Mouse (Mus musculus): ENCODE results near the gene Arrdc4.
A peak's percentile ranks its signal among the peaks of the same experiment; 100 is the strongest.

Gene Arrdc4

GRCm38 (mm10) chr7:68748761-68749635 lies at the start of gene Arrdc4:
Arrdc4 (minus strand) TSS chr7:68749241.
- DNase-seq (ENCODE audit: low spot score): peak; percentile 93

DNA sequence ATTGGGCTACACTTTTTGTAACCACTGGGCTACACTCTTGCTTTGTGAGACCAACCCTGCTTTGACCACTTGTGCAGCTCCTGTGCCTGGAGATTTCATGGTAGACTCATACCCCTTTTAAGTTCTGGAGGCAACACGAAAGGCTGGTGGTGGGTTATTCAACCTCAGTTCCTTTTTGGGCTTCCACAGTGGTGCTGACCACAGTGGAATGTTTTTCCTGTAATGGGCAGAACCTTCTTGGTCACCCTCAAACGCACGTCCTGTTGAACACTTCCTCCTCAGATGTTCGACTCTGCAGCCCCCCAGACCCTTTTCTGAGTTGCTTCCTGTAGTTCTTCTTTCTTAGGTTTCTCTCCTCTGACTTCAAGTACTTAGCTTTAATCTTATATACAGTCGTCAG lies 46.5 kb upstream of the Arrdc4 start:
- DNase-seq (ENCODE audit: low spot score): no peak

DNA sequence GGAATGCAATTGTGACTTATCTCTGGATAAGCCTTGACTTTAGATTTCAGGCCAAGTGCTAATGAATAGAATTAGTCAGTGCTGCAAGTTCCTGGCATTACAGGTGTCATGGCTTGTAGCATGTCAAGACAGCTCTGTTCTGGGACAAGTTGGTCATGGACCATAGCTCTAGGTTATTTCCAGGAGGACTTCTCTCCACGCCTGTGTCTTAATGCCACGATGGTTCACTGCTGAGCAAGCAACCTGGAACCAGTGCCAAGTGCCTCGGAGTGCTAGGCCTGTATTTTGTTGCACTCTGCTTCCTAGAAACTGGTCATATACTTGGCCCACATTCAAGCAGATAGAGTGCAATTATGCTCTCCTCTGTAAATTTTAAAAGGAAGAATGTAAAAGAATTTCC lies 39.7 kb upstream of the Arrdc4 start:
- DNase-seq (ENCODE audit: low spot score): no peak

- DNase-seq (ENCODE audit: low spot score): no peak
These were observed 22.7 kb upstream of the Arrdc4 start for GRCm38 (mm10) chr7:68771757-68772094.

DNA sequence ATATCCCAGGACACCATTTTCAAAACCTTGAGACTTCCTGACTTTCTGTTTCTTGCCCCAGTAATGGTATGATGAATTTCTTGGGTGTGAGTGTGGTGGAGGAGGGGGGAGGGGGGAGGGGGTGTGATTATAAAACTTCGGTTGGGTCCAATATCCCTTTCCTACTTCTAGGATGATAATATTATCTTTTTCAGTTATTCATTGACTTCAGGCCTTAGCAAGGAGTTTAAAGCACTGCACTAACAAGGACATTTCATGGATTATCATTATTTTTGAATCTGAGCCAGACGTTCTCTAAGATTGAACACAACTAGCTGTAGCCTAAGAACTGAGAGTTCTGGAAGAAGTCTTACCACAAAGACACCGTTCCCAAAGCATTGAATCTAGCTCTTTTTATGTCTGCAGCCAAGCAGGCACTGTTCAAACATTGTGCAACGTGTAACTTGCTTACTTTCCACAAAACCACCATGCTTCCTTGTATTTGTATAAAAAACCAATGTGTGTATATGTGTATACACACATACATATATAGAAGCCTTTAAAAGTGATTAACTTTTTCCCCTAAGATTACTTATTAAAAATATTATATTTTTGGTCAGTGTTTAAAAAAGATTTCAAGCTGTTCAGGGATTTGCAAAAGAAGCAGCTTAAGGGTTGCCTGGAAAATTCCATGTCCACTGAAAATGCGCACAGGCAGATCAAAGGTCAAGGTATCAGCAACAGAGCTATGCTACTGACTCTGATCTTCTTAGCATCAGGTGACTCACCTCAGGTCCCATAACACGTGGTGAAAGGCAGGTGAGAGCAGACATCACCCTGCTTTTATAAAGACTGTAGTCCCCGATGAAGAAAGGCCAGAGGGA lies 22.1 kb upstream of the Arrdc4 start:
- no peak for DNase-seq (ENCODE audit: low spot score)

- no peak for DNase-seq (ENCODE audit: low spot score)
These were observed 16.9 kb upstream of the Arrdc4 start for GRCm38 (mm10) chr7:68765926-68766325.

DNA sequence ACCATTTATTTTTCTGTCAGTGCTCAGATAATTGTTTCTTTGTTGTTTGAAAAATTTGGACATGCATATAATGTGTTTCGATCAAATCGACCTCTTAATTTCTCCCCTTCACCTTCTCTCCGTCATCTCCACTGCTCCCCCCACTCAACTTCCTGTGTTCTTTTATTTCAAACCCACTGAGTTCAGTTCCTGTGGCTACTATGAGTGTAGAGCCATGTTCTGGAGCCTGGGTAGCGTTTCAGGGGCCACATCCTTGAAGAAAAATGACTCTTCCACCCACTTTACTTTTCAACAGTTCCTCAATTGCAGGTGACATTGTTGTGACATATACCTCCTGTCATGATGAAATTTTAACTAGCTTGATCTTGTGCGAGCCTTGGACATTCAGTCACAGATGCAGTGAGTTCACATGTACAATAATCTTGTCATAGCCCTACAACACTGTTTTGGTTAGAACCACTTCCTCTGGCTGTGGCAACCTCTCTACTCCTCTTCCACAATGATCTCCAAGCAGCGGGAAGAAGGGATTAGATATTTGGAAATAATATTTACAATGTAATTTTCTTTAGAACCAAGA lies 10.2 kb upstream of the Arrdc4 start:
- no peak for DNase-seq (ENCODE audit: low spot score)

- DNase-seq (ENCODE audit: low spot score): no peak
These were observed 7.7 kb upstream of the Arrdc4 start for GRCm38 (mm10) chr7:68756656-68757204.

DNA sequence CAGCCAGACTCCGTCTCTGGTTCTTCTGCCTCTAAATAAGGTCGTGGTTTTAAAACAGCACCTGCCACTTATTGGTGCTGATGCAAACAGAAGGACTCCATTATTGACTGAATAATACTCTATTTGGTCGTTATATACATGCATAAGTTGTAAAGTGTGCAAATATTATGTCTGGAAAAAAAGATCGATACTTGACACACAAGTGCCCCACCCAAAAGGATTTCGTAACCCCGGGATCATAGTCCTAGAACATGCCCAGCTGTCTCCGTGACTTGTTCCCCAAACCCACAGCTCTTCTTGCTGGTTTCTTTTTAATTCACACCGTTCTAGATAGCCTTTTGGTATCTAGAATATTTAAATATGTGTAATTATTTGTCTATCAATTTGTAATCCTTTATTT lies 878 bp upstream of the Arrdc4 start:
- DNase-seq (ENCODE audit: low spot score): no peak

DNA sequence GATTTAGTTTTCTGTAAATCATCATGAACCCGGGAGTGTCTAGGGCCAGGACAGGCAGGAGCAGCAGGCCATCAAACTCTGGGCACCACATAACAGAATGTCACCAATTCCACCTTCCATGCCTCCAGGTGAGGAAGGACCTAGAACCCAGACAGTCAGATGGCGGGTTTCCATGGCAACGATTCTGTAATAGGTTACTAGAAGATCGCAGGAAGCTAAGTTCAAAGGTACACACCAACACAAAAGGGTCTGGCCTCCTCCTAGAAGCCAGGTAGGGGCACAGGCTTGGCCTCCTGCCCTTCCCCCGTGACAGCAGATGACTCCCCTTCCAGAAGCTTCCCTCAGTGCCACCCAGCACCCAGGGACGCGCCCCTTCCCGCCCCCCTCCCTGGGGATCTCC lies 680 bp downstream of the Arrdc4 start:
- no peak for DNase-seq (ENCODE audit: low spot score)

- no peak for DNase-seq (ENCODE audit: low spot score)
These were observed 4.4 kb downstream of the Arrdc4 start for GRCm38 (mm10) chr7:68744616-68745015.

DNA sequence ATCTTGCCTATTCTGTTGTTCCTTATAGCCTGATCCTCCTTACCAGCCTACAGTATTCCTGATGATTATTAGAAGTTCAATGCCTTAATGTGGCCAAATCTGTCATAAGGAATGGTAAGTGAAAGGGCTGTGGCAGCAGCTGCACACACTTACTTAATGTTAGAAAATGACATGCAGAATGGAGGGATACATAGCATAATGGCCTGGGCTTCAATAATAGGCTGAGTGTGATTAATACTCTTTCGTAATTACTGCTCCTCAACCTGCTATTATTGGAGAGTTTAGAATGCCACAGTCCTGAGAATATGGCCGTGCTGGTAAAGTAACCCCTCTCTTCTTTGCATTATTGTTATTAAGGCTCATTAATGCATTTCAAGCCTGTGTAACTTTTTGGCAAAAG lies 4.8 kb downstream of the Arrdc4 start:
- no peak for DNase-seq (ENCODE audit: low spot score)

GRCm38 (mm10) chr7:68740763-68741162 lies 8.3 kb downstream of the Arrdc4 start:
- DNase-seq (ENCODE audit: low spot score): no peak

- DNase-seq (ENCODE audit: low spot score): no peak
These were observed 10.2 kb downstream of the Arrdc4 start for GRCm38 (mm10) chr7:68738676-68739399.

DNA sequence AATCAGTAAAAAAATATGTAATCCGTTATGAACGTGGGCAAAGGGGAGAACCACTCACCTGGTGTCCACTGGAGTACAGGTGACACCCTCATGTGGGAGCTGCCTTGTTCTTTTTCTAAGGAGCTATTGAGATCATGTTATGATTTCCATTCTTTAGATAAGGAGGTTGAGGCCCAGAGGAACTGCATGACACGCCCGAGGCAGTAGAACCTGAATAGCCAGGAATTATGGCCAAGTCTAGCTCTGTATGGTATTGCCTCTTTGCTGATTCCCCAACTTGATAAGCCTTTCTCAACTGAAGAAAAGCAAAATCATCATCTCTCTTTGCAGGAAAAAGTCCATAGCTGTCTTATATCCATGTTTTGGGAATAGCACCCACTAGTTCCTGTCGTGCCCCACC lies 22.7 kb downstream of the Arrdc4 start:
- peak; percentile 24 for DNase-seq (ENCODE audit: low spot score)

GRCm38 (mm10) chr7:68724711-68725110 lies 24.3 kb downstream of the Arrdc4 start:
- DNase-seq (ENCODE audit: low spot score): no peak

- no peak for DNase-seq (ENCODE audit: low spot score)
These were observed 27.5 kb downstream of the Arrdc4 start for GRCm38 (mm10) chr7:68721520-68721919.

DNA sequence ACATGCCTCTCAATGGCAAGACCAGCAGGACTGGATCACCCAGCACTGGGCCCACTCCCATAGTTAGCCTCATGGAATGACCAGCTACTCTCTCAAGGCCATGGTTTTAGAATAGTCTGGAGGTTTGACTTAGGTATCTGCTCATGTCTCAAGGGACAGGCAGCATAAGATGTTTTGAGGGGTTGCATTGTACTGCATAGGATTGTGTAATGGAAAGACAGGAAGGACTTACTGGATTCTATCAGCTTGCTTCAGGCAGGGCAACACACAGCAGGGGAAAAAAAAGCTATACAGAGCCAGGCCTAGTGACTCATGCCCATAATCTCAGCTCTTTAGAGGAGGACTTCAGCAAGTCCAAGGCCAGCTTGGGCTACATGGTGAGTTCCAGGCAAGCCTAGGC lies 31.1 kb downstream of the Arrdc4 start:
- no peak for DNase-seq (ENCODE audit: low spot score)

GRCm38 (mm10) chr7:68717498-68717897 lies 31.5 kb downstream of the Arrdc4 start:
- peak; percentile 59 for DNase-seq (ENCODE audit: low spot score)

- DNase-seq (ENCODE audit: low spot score): no peak
These were observed 32.1 kb downstream of the Arrdc4 start for GRCm38 (mm10) chr7:68716926-68717325.

DNA sequence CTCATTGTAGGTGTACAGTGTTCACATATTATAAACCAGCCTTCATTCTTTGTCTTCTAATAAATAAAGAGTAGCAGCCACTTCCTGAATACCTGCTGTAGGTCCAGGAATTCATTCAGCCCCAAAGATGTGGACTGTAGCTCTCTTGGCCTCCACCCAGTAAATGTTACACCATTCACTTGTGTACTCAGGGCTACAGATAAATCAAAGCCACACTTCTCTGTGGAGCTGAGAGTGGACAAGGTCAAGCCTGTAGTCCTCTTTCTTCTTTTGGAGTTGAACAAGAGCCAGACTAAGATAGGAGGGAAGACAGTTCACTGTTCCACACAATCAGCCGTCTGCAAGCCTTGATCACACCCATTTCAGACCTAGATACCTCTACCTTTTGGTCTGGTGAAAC lies 36.1 kb downstream of the Arrdc4 start:
- no peak for DNase-seq (ENCODE audit: low spot score)

GRCm38 (mm10) chr7:68712425-68712824 lies 36.6 kb downstream of the Arrdc4 start:
- no peak for DNase-seq (ENCODE audit: low spot score)
